Mouse (Mus musculus): Measurements from ENCODE around the gene Rasef.
"Not testable (repeated sequence)": the region's sequence is repeated elsewhere in the genome, so short reads cannot be mapped to it uniquely, and the experiment has no call there.

Gene Rasef

DNA sequence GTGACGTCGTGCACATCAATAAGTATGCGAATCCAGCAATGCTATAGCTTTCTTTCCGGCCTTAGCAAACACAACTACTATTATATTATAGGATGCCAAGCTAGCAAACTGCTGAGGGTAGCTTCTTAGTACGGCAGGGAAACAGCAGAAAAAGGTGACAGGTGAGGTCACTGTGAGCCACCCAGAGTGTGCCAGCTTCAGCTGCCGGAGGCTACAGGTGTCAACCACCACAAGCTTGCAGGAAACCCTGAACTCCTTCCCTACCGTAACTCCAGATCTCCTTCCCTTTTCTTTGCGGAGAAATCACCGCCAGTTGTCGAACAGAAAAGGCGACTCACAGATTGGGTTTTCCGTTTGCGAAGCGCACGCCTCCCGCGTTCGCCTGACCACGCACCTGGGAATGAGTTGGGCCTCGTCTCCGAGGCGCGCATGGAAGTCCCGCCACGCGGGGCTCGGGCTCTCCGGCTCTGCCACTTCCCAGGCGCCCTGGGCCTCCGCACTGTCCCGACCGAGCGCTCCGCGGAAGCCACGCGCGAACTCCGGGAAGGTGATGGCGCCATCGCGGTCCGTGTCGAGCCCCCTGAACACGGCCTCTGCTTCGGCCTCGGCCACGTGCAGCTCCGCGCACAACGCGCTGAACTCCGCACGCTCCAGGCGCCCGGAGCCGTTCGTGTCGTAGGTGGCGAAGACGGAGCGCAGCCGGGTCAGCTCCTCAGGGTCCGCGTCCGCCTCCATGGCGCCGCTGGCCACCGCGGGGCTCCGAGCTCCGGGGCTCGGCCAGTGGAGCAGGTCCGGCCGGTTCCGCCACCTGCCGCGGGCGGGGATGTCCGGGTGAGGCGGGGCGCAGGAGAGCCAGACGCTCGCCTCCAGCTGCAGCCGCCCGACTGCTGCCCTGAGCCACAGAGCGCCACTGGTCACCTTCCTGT, at the start of gene Rasef:
TSS of gene Rasef (minus strand) at position 735 of the 926 bp plus-strand sequence.
- in situ Hi-C loops (cut with MseI, MboI) = no loop called here

DNA sequence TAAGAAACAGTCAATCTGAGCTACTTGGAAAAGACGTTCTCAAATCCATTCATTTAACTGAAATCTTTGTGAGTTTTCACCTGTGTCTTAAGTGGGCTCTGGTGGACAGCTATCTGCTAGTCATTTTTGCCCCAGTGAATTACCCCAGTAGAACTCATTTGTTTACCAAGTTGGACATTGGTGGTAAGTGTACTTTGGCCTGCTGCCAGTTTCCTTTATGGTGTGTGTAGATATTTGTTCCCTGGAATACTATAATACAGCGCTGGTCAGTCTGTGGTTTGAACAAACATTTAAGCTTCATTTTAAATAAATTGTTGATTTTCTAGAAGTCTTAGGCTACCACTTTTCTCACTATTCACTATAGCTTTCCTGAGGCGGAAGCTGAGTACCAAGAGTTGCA, 35.8 kb upstream of the Rasef start:
- in situ Hi-C loops (cut with MseI, MboI) = loop anchor here in 1 of 2 experiments (25.0 kb wide), 1 partner anchor 111 kb away; no protein-coding TSS in a partner anchor

DNA sequence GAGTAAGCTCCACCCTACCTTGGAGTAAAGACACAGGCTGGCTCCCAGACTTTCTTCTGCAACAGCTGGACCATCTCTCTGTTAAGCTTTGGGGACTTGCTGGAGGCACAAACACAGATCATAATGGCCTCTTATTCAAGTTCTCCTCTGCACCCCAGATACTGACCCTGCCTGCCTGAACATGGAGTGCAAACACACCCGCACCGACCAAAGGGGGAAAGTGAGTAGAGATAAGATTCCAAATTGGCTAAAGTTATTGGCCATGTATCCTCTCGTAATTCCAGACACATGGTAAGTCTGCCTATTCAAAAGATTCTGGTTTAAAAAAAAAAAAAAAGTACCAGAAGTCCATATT, 369 bp upstream of the Rasef start:
- in situ Hi-C loops (cut with MseI, MboI) = no loop called here

DNA sequence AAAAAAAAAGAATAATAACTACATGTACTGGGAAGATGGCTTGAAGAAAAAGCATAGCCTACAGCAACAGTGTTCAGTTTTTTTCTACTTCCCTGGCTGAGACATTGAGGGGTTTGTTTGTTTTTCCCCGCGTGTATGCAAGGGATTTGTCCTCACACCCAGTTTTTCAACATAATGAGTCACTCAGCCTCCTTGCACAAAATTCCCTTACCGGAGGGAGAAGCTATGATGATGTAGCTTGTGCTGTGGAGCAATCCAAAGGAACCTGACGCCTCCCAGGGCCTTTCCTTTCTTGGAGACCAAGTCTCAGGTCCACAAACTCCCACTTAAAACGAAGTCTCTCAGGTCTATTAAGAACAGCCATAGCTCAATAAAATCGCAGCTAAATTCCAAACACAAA, 1.3 kb downstream of the Rasef start:
- in situ Hi-C loops (cut with MseI, MboI) = no loop called here

DNA sequence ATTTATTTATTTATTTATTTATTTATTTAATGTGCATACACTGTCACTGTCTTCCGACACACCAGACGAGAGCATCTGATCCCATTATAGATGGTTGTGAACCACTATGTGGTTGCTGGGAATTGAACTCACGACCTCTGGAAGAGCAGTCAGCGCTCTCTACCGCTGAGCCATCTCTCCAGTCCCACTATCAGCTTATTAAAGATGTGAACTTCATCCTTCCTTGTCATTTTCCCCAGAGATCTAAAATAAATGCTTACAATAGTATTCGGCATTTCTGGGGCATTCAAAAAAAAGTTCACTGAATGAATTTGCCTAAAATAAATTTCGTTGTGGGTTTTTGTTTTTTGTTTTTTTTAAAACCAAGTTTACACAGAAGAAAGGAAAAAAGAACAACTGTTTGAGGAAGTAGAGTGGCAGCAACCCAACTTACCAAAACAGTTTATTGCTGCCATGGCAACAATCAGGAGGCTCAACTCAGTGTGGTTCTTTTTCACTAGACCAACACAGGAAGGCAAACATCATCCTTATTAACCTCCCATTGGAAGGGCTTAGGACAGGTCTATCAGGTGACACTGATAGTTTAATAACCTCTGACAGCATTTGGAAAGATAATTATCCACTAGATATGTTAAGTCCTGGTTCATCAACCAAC, 2.6 kb downstream of the Rasef start:
- in situ Hi-C loops (cut with MseI, MboI) = no loop called here

DNA sequence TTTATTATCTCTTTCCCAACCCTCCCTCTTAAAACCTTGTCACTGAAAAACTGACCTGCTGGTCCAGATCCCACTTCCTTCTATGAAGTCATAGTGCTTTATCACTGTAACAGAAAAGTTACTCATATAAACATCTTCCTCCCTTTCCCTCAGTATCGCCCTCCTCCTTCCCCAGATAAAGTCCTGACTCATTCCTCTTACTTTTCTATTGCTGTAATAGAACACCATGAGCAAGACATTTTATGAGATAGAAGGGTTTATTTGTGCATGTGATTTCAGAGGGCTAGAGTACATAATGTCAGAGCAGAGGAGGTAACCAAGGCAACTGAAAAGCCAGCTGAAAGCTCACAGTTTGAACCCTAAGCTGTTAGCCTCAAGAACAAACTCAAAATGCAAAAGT, 6.6 kb downstream of the Rasef start:
- in situ Hi-C loops (cut with MseI, MboI) = no loop called here

DNA sequence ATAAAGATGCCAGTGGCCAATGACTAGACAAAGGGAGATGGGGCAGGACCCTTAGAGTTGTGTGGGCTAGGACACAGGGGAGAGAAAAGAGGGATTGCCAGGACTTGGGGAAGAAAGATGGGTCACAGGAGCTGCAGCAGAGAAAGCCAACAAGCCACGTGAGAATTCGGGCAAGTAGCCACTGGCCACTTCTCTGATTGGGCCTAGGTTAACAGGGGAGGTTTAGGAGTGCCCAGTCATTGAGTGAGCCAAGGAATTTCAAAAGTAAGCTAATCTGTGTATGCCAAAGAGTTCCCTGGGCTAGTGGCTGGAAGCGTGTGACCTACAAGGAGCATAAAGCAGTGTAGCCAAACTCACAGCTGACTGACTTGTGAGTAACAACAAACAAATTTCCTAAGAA, 9.7 kb downstream of the Rasef start:
- in situ Hi-C loops (cut with MseI, MboI) = no loop called here

DNA sequence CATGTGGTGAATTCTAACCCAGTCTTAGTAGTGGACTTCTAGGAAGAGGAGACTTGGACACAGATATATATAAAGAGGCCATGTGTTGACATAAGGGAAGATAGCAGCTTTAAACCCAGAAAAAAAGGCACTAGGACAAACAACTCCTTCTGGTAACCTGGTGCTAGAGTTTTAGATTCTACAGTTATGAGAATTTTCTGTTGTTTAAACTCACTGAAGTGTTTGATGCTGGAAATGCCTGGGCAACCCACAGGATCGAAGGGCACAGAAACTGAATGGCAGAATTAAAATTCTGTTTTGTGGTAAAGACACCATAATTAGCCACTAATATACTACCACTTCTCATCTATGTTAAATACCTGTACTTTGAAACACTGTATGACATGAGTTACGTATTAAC, 15.5 kb downstream of the Rasef start:
- in situ Hi-C loops (cut with MseI, MboI) = no loop called here

DNA sequence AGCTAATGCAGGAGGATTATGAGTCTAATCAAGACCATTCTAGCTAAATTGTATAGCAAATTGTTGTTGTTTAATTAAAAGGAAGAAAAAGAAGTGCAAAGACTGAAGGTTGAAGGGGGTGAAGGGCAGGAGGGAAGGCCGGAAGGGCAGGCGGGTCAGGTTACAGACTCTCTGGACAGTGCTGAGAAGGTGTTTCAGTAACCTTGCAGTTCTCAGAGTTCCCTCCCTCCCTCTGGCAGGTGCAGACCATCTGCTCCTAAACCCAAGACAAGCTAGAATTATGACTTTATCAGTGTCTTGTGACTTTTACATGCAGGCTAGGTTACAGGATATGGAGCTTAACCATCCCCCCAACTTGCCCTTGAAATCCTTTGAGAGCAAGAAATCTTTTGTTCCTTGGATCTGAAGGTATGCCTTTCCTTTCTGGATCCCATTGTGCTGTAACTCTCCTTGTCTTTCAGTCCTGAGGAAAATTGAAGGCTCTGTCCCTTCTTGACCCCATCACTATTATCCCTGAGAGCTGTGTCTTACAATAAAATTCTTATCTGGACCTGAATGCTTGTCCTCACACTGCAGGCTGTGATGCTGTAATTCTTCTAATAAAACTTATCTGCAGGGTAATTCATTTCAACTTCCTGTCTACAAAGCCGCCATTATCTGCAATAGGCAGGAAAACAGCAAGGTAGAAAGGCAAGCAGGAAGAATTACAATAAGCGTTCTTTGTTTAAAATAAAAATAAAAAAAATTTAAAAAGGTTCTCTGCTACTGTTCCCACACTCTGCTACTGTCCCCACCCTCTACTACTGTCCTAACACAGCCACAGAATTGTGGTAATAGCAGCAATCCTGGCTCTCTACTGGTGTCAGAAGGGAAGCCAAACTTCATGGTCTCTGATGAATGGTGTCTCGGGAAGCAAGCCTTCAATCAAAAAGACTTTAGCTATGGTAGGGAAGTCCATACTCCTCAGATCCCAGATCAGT, 16.7 kb downstream of the Rasef start:
- in situ Hi-C loops (cut with MseI, MboI) = no loop called here

DNA sequence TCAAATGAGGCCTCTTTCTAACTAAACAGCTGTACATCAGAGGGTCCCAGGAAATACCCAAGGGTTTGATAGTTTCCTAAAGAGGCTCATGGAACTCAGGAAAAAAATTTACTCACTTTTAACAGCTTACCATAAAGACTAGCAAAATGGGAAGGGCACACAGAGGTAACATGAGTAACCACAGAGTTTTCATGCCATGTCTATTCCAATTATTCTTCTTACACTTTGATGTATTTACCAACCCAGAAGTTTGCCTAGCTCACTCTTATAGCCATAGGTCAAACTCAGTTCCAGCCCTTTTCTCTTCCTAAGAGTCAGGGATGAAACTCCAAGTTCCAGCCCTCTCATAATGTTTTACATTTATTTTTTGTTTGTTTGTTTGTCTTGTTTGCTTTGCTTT, 18.8 kb downstream of the Rasef start:
- in situ Hi-C loops (cut with MseI, MboI) = no loop called here

DNA sequence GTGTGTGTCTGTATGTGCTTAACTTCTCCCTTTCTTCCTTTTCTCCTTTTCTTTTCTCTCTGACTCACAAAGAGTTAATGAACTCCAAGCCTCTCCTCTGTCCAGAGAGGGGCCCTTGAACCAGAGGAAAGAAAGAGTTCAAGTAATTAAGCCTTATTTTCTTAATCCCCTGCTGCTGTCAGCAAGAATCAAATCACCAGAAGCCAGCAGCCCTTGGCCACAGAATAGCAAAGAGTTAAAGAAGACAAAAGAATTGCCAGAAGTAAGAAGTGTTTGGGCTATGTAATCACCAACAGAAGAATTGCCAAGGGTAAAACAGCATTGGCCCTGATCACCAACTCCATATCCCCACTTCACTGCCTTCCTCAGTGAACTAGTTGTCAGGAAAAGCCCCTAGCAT, 20.2 kb downstream of the Rasef start:
- in situ Hi-C loops (cut with MseI, MboI) = no loop called here

DNA sequence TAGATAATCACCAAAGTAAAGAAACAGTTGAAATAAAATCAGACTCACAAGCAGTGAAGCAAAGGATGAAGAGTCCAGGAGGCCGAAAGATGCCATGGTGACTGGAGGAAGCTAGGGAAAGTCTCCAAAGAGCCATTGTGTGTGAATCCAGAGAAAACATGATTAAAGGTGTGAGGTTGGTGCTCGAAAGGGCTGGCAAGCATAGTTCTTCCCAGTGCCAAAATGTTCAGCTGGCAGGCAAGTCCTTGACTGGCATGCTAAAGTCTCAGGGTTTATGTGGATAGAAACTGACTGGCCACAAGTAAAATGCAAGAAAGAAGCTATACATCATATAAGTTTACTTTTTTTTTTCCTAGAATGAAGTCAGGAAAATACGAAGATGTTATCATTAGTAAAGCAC, 22.6 kb downstream of the Rasef start:
- in situ Hi-C loops (cut with MseI, MboI) = no loop called here

DNA sequence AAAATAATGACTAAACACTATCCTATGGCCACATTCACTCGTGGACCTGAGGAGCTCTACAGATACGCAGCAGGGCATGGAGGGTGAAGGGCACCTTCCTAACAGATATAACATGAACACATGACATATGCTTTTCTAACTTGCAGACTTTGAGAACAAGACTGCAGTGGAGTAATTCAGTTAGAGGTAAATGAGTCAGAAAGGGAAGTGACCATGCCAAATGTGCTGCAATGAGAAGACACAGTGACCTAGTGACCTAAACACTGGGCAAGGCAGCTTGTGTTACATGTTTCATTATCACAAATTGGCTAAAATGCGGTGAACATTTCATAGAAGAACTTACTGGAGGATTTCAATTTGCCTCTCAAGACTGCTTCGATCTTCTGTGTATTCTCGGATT, 42.6 kb downstream of the Rasef start:
- in situ Hi-C loops (cut with MseI, MboI) = no loop called here

DNA sequence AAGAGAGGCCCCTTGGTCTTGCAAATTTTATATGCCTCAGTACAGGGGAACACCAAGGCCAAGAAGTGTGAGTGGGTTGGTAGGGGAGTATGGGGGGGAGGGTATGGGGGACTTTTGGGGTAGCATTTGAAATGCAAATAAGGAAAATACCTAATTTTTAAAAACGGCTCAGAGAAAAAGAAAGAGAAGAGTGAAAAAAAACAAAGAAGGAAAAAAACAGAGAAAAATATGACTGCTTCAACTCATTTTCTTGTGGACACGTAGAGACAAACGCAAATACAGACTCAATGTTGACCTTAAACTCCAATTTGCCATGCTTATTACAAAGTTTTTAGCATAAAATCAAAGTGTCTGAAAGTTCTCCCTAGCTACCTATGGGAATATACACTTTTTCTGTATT, 51.4 kb downstream of the Rasef start:
- in situ Hi-C loops (cut with MseI, MboI) = no loop called here

DNA sequence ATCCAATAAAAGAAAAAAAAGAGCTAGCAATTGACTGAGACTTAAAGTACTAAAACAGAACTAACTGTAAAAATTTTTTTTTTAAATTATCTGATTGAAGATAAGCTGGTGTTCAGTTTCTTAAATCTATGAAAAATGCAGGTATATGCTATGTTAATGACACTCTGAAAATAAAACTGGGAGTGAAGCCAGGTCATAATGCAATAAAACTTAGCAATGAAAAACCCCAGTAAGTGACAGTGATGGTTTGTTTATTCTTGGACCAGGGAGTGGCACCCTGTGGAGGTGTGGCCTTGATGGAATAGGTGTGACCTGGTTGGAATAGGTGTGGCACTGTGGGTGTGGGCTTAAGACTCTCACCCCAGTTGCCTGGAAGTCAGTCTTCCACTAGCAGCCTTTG, 71.0 kb downstream of the Rasef start:
- in situ Hi-C loops (cut with MseI, MboI) = loop anchor here in 1 of 2 experiments (25.0 kb wide), 1 partner anchor 133 kb away; no protein-coding TSS in a partner anchor

DNA sequence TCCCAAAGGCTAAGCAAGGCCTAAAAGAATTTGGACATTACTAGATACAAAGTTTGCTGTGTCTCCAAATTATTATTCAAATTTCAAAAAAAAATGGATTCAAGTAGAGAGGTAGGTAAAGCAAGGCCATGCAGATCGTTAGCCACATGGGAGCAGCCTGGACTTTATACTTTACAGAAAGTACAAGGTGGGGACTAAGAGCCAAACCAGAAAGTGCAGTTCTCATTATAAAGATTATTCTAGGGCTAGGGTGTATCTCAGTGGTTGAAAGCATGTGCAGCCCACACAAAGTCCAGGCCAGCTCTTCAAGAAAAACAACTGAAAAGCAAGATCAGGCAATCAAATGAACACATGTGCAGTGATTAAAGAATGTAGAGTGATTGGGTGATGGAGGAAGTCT, 72.0 kb downstream of the Rasef start:
- in situ Hi-C loops (cut with MseI, MboI) = loop anchor here in 1 of 2 experiments (25.0 kb wide), 1 partner anchor 131 kb away; no protein-coding TSS in a partner anchor

DNA sequence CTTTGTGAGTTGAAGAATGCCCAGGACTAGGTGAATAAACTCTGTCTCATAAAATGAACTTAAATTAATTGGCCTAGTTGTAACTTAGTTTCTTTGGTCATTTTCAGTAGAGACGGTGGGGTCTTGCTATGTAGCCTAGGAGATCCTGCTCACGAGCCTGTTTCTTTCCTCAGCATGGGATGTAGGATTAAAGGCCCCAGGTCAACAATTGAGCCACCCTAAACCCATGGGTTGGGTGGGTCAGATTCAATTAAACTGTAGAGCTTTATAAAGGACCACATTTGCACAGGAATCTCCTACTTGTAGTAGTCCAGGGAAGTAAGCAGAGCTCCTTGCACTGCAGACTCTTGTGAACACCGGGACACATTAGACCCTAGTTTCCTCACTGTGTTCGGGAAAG, 107.6 kb downstream of the Rasef start, which contains the start of gene Gm428:
TSS of gene Gm428 (plus strand) at position 301 of the 400 bp plus-strand sequence.
- in situ Hi-C loops (cut with MseI, MboI) = not testable (repeated sequence)

DNA sequence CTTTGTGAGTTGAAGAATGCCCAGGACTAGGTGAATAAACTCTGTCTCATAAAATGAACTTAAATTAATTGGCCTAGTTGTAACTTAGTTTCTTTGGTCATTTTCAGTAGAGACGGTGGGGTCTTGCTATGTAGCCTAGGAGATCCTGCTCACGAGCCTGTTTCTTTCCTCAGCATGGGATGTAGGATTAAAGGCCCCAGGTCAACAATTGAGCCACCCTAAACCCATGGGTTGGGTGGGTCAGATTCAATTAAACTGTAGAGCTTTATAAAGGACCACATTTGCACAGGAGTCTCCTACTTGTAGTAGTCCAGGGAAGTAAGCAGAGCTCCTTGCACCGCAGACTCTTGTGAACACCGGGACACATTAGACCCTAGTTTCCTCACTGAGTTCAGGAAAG, 122.7 kb downstream of the Rasef start, which contains the start of gene Gm11239:
TSS of gene Gm11239 (plus strand) at position 301 of the 400 bp plus-strand sequence.
- in situ Hi-C loops (cut with MseI, MboI) = not testable (repeated sequence)
